Mouse (Mus musculus) forebrain, embryonic 15.5 days (tissue): ENCODE measurements around the gene Ugt1a10. TPM values are rescaled to one million over a fixed set of nuclear protein-coding genes. Genes with fewer than 3 reads are reported as not detected.
A peak's percentile ranks its signal among the peaks of the same experiment; 100 is the strongest.
"Not testable (repeated sequence)": the region's sequence is repeated elsewhere in the genome, so short reads cannot be mapped to it uniquely, and the experiment has no call there.

Experiments
- ATAC-seq: fragments of 200-750 bp; cut with Nextera tagmentation; replicated peaks from 2 replicates; pipeline ENCODE4 v1.8.0; 2017; ENCODE audit warnings: mild to moderate bottlenecking, moderate TSS enrichment, moderate library complexity
- H3K27ac ChIP-seq: fragments of 300-500 bp; sonication (generic); replicated peaks from 2 replicates; pipeline ENCODE4 v1.5.1; 2015; ENCODE audit warnings: mild to moderate bottlenecking, inconsistent platforms
- H3K27me3 ChIP-seq: fragments of 300-500 bp; sonication (generic); 2 replicates; pipeline ENCODE4 v1.6.1; 2015; ENCODE audit warnings: inconsistent platforms
- H3K36me3 ChIP-seq: fragments of 300-500 bp; sonication (generic); 2 replicates; pipeline ENCODE4 v1.6.1; 2015; ENCODE audit warnings: mild to moderate bottlenecking, inconsistent platforms
- H3K4me1 ChIP-seq: fragments of 300-500 bp; sonication (generic); 2 replicates; pipeline ENCODE4 v1.6.1; 2015; ENCODE audit warnings: inconsistent platforms
- H3K4me2 ChIP-seq: fragments of 300-500 bp; sonication (generic); replicated peaks from 2 replicates; pipeline ENCODE4 v1.6.1; 2015; ENCODE audit warnings: mild to moderate bottlenecking, inconsistent platforms
- H3K4me3 ChIP-seq: fragments of 300-500 bp; sonication (generic); 2 replicates; pipeline ENCODE4 v1.5.1; 2015; ENCODE audit warnings: mild to moderate bottlenecking, inconsistent platforms
- H3K9ac ChIP-seq: fragments of 300-500 bp; sonication (generic); replicated peaks from 2 replicates; pipeline ENCODE4 v1.6.1; 2015; ENCODE audit warnings: mild to moderate bottlenecking, inconsistent platforms
- H3K9me3 ChIP-seq: fragments of 300-500 bp; sonication (generic); 2 replicates; pipeline ENCODE4 v1.6.1; 2016; ENCODE audit warnings: inconsistent platforms
- WGBS: fragments of 180-500 bp; shearing (Covaris S2); methylation state at CpG from one replicate; pipeline ENCODE4 v1.1.7; 2015; ENCODE audit warnings: mixed read lengths; 5-methylcytosine and 5-hydroxymethylcytosine counted together
- polyA plus RNA-seq: library from polyadenylated mRNA; unstranded; fragments of >200 nt; fragmentation: Nextera tagmentation; extraction: Ambion mirVana; gene quantifications from 2 replicates; pipeline ENCODE4 v1.2.1, GENCODE M21; 2015

Gene Ugt1a10
- polyA plus RNA-seq, 1 experiment from 2014 or later: not detected

- not testable (repeated sequence) for H3K9me3 ChIP-seq, H3K4me2 ChIP-seq, ATAC-seq, H3K36me3 ChIP-seq, H3K27ac ChIP-seq, H3K4me3 ChIP-seq, H3K27me3 ChIP-seq, H3K9ac ChIP-seq, H3K4me1 ChIP-seq
- WGBS: 97% methylated on average over 1 of the region's 1 CpGs
These were observed 75.0 kb downstream of the Ugt1a10 start for GRCm38 (mm10) chr1:88130223-88130622.

GRCm38 (mm10) chr1:88133908-88134456 is 78.8 kb downstream of the Ugt1a10 start:
- WGBS: 32% methylated on average over 3 of the region's 3 CpGs
- no peaks in the 10 kb centered on the region for H3K27me3 ChIP-seq
- H3K9ac ChIP-seq: no peak overlapping the region
- peak overlapping the region; percentile 25; the same call in 1 of the 2 replicates for H3K27ac ChIP-seq
- H3K9me3 ChIP-seq: no peaks in the 10 kb centered on the region
- H3K4me2 ChIP-seq: no peak overlapping the region
- ATAC-seq: 0 out of 2 replicates have a peak, but pooled peaks have one; percentile 11
- no peak overlapping the region for H3K4me3 ChIP-seq
- H3K36me3 ChIP-seq: no peaks in the 10 kb centered on the region
- H3K4me1 ChIP-seq: peaks cover 10% of the 10 kb centered on the region

GRCm38 (mm10) chr1:88134457-88135011 is 79.3 kb downstream of the Ugt1a10 start, which contains the start of gene Ugt1a6a:
Ugt1a6a (plus strand) TSS chr1:88134809.
- H3K4me3 ChIP-seq: not testable (repeated sequence)
- WGBS: 21% methylated on average over 5 of the region's 5 CpGs
- peak; percentile 72 for ATAC-seq

GRCm38 (mm10) chr1:88135229-88135904 is 80.2 kb downstream of the Ugt1a10 start:
- H3K36me3 ChIP-seq, H3K27me3 ChIP-seq, H3K27ac ChIP-seq, ATAC-seq, H3K9ac ChIP-seq, H3K4me3 ChIP-seq, H3K9me3 ChIP-seq, H3K4me2 ChIP-seq, H3K4me1 ChIP-seq: not testable (repeated sequence)
- WGBS: 84% methylated on average over 5 of the region's 6 CpGs

More at GRCm38 (mm10) chr1:88134457-88135011, 79.3 kb downstream of the Ugt1a10 start, which contains the start of gene Ugt1a6a:
- H3K9ac ChIP-seq, H3K36me3 ChIP-seq, H3K4me1 ChIP-seq, H3K27me3 ChIP-seq, H3K4me2 ChIP-seq, H3K9me3 ChIP-seq: not testable (repeated sequence)
- H3K27ac ChIP-seq: peak within 1 kb of the TSS; percentile 25; the same call in 1 of the 2 replicates

- H3K4me1 ChIP-seq: peaks cover 10% of the 10 kb centered on the region
- WGBS: 78% methylated on average over 2 of the region's 2 CpGs
- no peak for ATAC-seq
- no peak overlapping the region for H3K27ac ChIP-seq
- H3K27me3 ChIP-seq: no peaks in the 10 kb centered on the region
- no peaks in the 10 kb centered on the region for H3K9me3 ChIP-seq
- no peak overlapping the region for H3K4me2 ChIP-seq
- H3K36me3 ChIP-seq: no peaks in the 10 kb centered on the region
- H3K4me3 ChIP-seq: no peak overlapping the region
- no peak overlapping the region for H3K9ac ChIP-seq
These were observed 81.5 kb downstream of the Ugt1a10 start for GRCm38 (mm10) chr1:88136646-88137045.

- 89% methylated on average over 3 of the region's 3 CpGs for WGBS
- no peak overlapping the region for H3K4me3 ChIP-seq
- no peaks in the 10 kb centered on the region for H3K27me3 ChIP-seq
- no peaks in the 10 kb centered on the region for H3K9me3 ChIP-seq
- no peak for ATAC-seq
- H3K9ac ChIP-seq: no peak overlapping the region
- no peak overlapping the region for H3K27ac ChIP-seq
- peaks cover 10% of the 10 kb centered on the region for H3K4me1 ChIP-seq
- H3K4me2 ChIP-seq: no peak overlapping the region
- H3K36me3 ChIP-seq: no peaks in the 10 kb centered on the region
These were observed 82.1 kb downstream of the Ugt1a10 start for GRCm38 (mm10) chr1:88137264-88137663.

GRCm38 (mm10) chr1:88138145-88138544 is 83.0 kb downstream of the Ugt1a10 start:
- Histone ChIP-seq H3K27ac (no peak overlapping the region), H3K27me3 (no peaks in the 10 kb centered on the region), H3K4me1 (peaks cover 10% of the 10 kb centered on the region), H3K4me3 (no peak overlapping the region), H3K9me3 (no peaks in the 10 kb centered on the region), H3K36me3 (no peaks in the 10 kb centered on the region), H3K4me2 (no peak overlapping the region), H3K9ac (no peak overlapping the region)
- 90% methylated on average over 1 of the region's 1 CpGs for WGBS
- no peak for ATAC-seq

- not testable (repeated sequence) for ATAC-seq
- WGBS: 55% methylated on average over 1 of the region's 1 CpGs
These were observed 85.3 kb downstream of the Ugt1a10 start for GRCm38 (mm10) chr1:88140492-88140891.

GRCm38 (mm10) chr1:88143966-88144675 is 88.9 kb downstream of the Ugt1a10 start:
- H3K27me3 ChIP-seq, H3K9ac ChIP-seq: not testable (repeated sequence)
- WGBS: 1% methylated on average over 5 of the region's 5 CpGs

More at GRCm38 (mm10) chr1:88140492-88140891, 85.3 kb downstream of the Ugt1a10 start:
- not testable (repeated sequence) for H3K27ac ChIP-seq, H3K4me1 ChIP-seq, H3K9me3 ChIP-seq, H3K4me2 ChIP-seq, H3K36me3 ChIP-seq, H3K27me3 ChIP-seq, H3K4me3 ChIP-seq, H3K9ac ChIP-seq

GRCm38 (mm10) chr1:88145278-88145677 is 90.1 kb downstream of the Ugt1a10 start:
- 74% methylated on average over 2 of the region's 2 CpGs for WGBS
- not testable (repeated sequence) for ATAC-seq, H3K4me3 ChIP-seq

More at GRCm38 (mm10) chr1:88143966-88144675, 88.9 kb downstream of the Ugt1a10 start:
- not testable (repeated sequence) for H3K9me3 ChIP-seq, H3K4me1 ChIP-seq, H3K4me2 ChIP-seq, H3K27ac ChIP-seq, H3K4me3 ChIP-seq, H3K36me3 ChIP-seq
- ATAC-seq: 0 out of 2 replicates have a peak, but pooled peaks have one; percentile 19

GRCm38 (mm10) chr1:88150133-88150532 is 94.9 kb downstream of the Ugt1a10 start:
- H3K9ac ChIP-seq, H3K4me2 ChIP-seq, ATAC-seq, H3K27me3 ChIP-seq, H3K27ac ChIP-seq, H3K36me3 ChIP-seq, H3K4me3 ChIP-seq, H3K4me1 ChIP-seq, H3K9me3 ChIP-seq: not testable (repeated sequence)
- WGBS: 94% methylated on average over 2 of the region's 2 CpGs

More at GRCm38 (mm10) chr1:88145278-88145677, 90.1 kb downstream of the Ugt1a10 start:
- H3K9me3 ChIP-seq, H3K27me3 ChIP-seq, H3K9ac ChIP-seq, H3K4me1 ChIP-seq, H3K36me3 ChIP-seq, H3K27ac ChIP-seq, H3K4me2 ChIP-seq: not testable (repeated sequence)

GRCm38 (mm10) chr1:88158430-88158829 is 103.2 kb downstream of the Ugt1a10 start:
- Histone ChIP-seq H3K4me3 (no peak overlapping the region), H3K9me3 (no peaks in the 10 kb centered on the region), H3K4me1 (no peaks in the 10 kb centered on the region), H3K27ac (no peak overlapping the region), H3K36me3 (no peaks in the 10 kb centered on the region), H3K9ac (no peak overlapping the region), H3K4me2 (no peak overlapping the region), H3K27me3 (no peaks in the 10 kb centered on the region)
- 89% methylated on average over 2 of the region's 2 CpGs for WGBS
- no peak for ATAC-seq
